Mouse (Mus musculus): ENCODE data around the gene Sst. TPM values are rescaled to one million over a fixed set of nuclear protein-coding genes. Genes with fewer than 3 reads are reported as not detected.
A peak's percentile ranks its signal among the peaks of the same experiment; 100 is the strongest.
"Not testable (repeated sequence)": the region's sequence is repeated elsewhere in the genome, so short reads cannot be mapped to it uniquely, and the experiment has no call there.

Gene Sst
- polyA plus RNA-seq, 1 experiment from 2014 or later: 1.5 TPM

GRCm38 (mm10) chr16:23919418-23919817 is 28.7 kb upstream of the Sst start:
- no peaks in the 10 kb centered on the region for H3K9me3 ChIP-seq (replicated peaks; ENCODE audit: control insufficient read depth, low read length)
- no peak overlapping the region for H3K4me2 ChIP-seq
- H3K4me3 ChIP-seq (ENCODE audit: low read depth, low read length): no peak overlapping the region
- no peak overlapping the region for H3K9ac ChIP-seq (ENCODE audit: low read depth, low read length)
- no peaks in the 10 kb centered on the region for H3K27me3 ChIP-seq (ENCODE audit: control insufficient read depth, insufficient read depth, low read length)
- no peak overlapping the region for H3K27ac ChIP-seq (ENCODE audit: low read depth, low read length)
- 73% methylated on average over 2 of the region's 2 CpGs for WGBS (ENCODE audit: insufficient replicate concordance)
- ATAC-seq (replicated peaks; ENCODE audit: insufficient number of reproducible peaks, low FRiP score, low TSS enrichment): no peak
- H3K36me3 ChIP-seq (ENCODE audit: control insufficient read depth, insufficient read depth, low read length): no peaks in the 10 kb centered on the region
- H3K4me1 ChIP-seq (ENCODE audit: control insufficient read depth, insufficient read depth, low read length): no peaks in the 10 kb centered on the region

- H3K27ac ChIP-seq (ENCODE audit: low read depth, low read length): no peak overlapping the region
- no peak overlapping the region for H3K4me3 ChIP-seq (ENCODE audit: low read depth, low read length)
- H3K36me3 ChIP-seq (ENCODE audit: control insufficient read depth, insufficient read depth, low read length): no peaks in the 10 kb centered on the region
- ATAC-seq (replicated peaks; ENCODE audit: insufficient number of reproducible peaks, low FRiP score, low TSS enrichment): no peak
- H3K4me2 ChIP-seq: no peak overlapping the region; the same call in 1 of the 2 replicates
- 38% methylated on average over 3 of the region's 3 CpGs for WGBS (ENCODE audit: insufficient replicate concordance)
- no peaks in the 10 kb centered on the region; the same call in 1 of the 2 replicates for H3K9me3 ChIP-seq (replicated peaks; ENCODE audit: control insufficient read depth, low read length)
- H3K9ac ChIP-seq (ENCODE audit: low read depth, low read length): no peak overlapping the region
- no peaks in the 10 kb centered on the region for H3K4me1 ChIP-seq (ENCODE audit: control insufficient read depth, insufficient read depth, low read length)
- H3K27me3 ChIP-seq (ENCODE audit: control insufficient read depth, insufficient read depth, low read length): no peaks in the 10 kb centered on the region
Observed at GRCm38 (mm10) chr16:23913401-23913800, 22.6 kb upstream of the Sst start.

- H3K4me3 ChIP-seq (ENCODE audit: low read depth, low read length): no peak overlapping the region
- WGBS (ENCODE audit: insufficient replicate concordance): 73% methylated on average over 13 of the region's 13 CpGs
- no peak overlapping the region for H3K27ac ChIP-seq (ENCODE audit: low read depth, low read length)
- H3K9me3 ChIP-seq (replicated peaks; ENCODE audit: control insufficient read depth, low read length): no peaks in the 10 kb centered on the region; the same call in 1 of the 2 replicates
- ATAC-seq (replicated peaks; ENCODE audit: insufficient number of reproducible peaks, low FRiP score, low TSS enrichment): no peak
- H3K4me2 ChIP-seq: no peak overlapping the region
- H3K27me3 ChIP-seq (ENCODE audit: control insufficient read depth, insufficient read depth, low read length): no peaks in the 10 kb centered on the region
- no peak overlapping the region for H3K9ac ChIP-seq (ENCODE audit: low read depth, low read length)
- H3K4me1 ChIP-seq (ENCODE audit: control insufficient read depth, insufficient read depth, low read length): no peaks in the 10 kb centered on the region
- H3K36me3 ChIP-seq (ENCODE audit: control insufficient read depth, insufficient read depth, low read length): no peaks in the 10 kb centered on the region
Observed at GRCm38 (mm10) chr16:23912741-23913140, 22.0 kb upstream of the Sst start.

GRCm38 (mm10) chr16:23909015-23909354 is 18.2 kb upstream of the Sst start:
- not testable (repeated sequence) for H3K9ac ChIP-seq (ENCODE audit: low read depth, low read length); H3K4me1 ChIP-seq (ENCODE audit: control insufficient read depth, insufficient read depth, low read length); ATAC-seq (replicated peaks; ENCODE audit: insufficient number of reproducible peaks, low FRiP score, low TSS enrichment); H3K27me3 ChIP-seq (ENCODE audit: control insufficient read depth, insufficient read depth, low read length); H3K4me3 ChIP-seq (ENCODE audit: low read depth, low read length); H3K4me2 ChIP-seq; H3K36me3 ChIP-seq (ENCODE audit: control insufficient read depth, insufficient read depth, low read length); H3K27ac ChIP-seq (ENCODE audit: low read depth, low read length); H3K9me3 ChIP-seq (replicated peaks; ENCODE audit: control insufficient read depth, low read length)
- WGBS (ENCODE audit: insufficient replicate concordance): 77% methylated on average over 3 of the region's 3 CpGs

- H3K36me3 ChIP-seq (ENCODE audit: control insufficient read depth, insufficient read depth, low read length); H3K27me3 ChIP-seq (ENCODE audit: control insufficient read depth, insufficient read depth, low read length); ATAC-seq (replicated peaks; ENCODE audit: insufficient number of reproducible peaks, low FRiP score, low TSS enrichment); H3K9ac ChIP-seq (ENCODE audit: low read depth, low read length); H3K4me3 ChIP-seq (ENCODE audit: low read depth, low read length); H3K9me3 ChIP-seq (replicated peaks; ENCODE audit: control insufficient read depth, low read length); H3K27ac ChIP-seq (ENCODE audit: low read depth, low read length); H3K4me1 ChIP-seq (ENCODE audit: control insufficient read depth, insufficient read depth, low read length); H3K4me2 ChIP-seq: not testable (repeated sequence)
- 84% methylated on average over 9 of the region's 9 CpGs for WGBS (ENCODE audit: insufficient replicate concordance)
Observed at GRCm38 (mm10) chr16:23908076-23909014, 17.6 kb upstream of the Sst start.

GRCm38 (mm10) chr16:23906586-23906985 is 15.8 kb upstream of the Sst start:
- H3K9ac ChIP-seq (ENCODE audit: low read depth, low read length); H3K27ac ChIP-seq (ENCODE audit: low read depth, low read length); H3K4me2 ChIP-seq; H3K27me3 ChIP-seq (ENCODE audit: control insufficient read depth, insufficient read depth, low read length); H3K4me1 ChIP-seq (ENCODE audit: control insufficient read depth, insufficient read depth, low read length); H3K9me3 ChIP-seq (replicated peaks; ENCODE audit: control insufficient read depth, low read length); ATAC-seq (replicated peaks; ENCODE audit: insufficient number of reproducible peaks, low FRiP score, low TSS enrichment); H3K4me3 ChIP-seq (ENCODE audit: low read depth, low read length); H3K36me3 ChIP-seq (ENCODE audit: control insufficient read depth, insufficient read depth, low read length): not testable (repeated sequence)
- WGBS (ENCODE audit: insufficient replicate concordance): 73% methylated on average over 3 of the region's 3 CpGs

- Histone ChIP-seq H3K36me3 (ENCODE audit: control insufficient read depth, insufficient read depth, low read length) (no peaks in the 10 kb centered on the region), H3K9me3 (replicated peaks; ENCODE audit: control insufficient read depth, low read length) (no peaks in the 10 kb centered on the region), H3K4me2 (no peak overlapping the region), H3K9ac (ENCODE audit: low read depth, low read length) (no peak overlapping the region), H3K4me3 (ENCODE audit: low read depth, low read length) (no peak overlapping the region), H3K27me3 (ENCODE audit: control insufficient read depth, insufficient read depth, low read length) (peaks cover 9% of the 10 kb centered on the region), H3K4me1 (ENCODE audit: control insufficient read depth, insufficient read depth, low read length) (peaks cover 3% of the 10 kb centered on the region; the same call in 1 of the 2 replicates), H3K27ac (ENCODE audit: low read depth, low read length) (no peak overlapping the region)
- 86% methylated on average over 7 of the region's 7 CpGs for WGBS (ENCODE audit: insufficient replicate concordance)
- no peak for ATAC-seq (replicated peaks; ENCODE audit: insufficient number of reproducible peaks, low FRiP score, low TSS enrichment)
Observed at GRCm38 (mm10) chr16:23901411-23901810, 10.7 kb upstream of the Sst start.

- no peak for ATAC-seq (replicated peaks; ENCODE audit: insufficient number of reproducible peaks, low FRiP score, low TSS enrichment)
- H3K9ac ChIP-seq (ENCODE audit: low read depth, low read length): no peak overlapping the region
- H3K4me3 ChIP-seq (ENCODE audit: low read depth, low read length): no peak overlapping the region
- peaks cover 3% of the 10 kb centered on the region; the same call in 1 of the 2 replicates for H3K4me1 ChIP-seq (ENCODE audit: control insufficient read depth, insufficient read depth, low read length)
- H3K27ac ChIP-seq (ENCODE audit: low read depth, low read length): no peak overlapping the region
- no peak overlapping the region for H3K4me2 ChIP-seq
- WGBS (ENCODE audit: insufficient replicate concordance): 62% methylated on average over 4 of the region's 4 CpGs
- peaks cover 9% of the 10 kb centered on the region for H3K27me3 ChIP-seq (ENCODE audit: control insufficient read depth, insufficient read depth, low read length)
- H3K9me3 ChIP-seq (replicated peaks; ENCODE audit: control insufficient read depth, low read length): no peaks in the 10 kb centered on the region
- H3K36me3 ChIP-seq (ENCODE audit: control insufficient read depth, insufficient read depth, low read length): no peaks in the 10 kb centered on the region
Observed at GRCm38 (mm10) chr16:23900061-23900460, 9.3 kb upstream of the Sst start.

- no peaks in the 10 kb centered on the region for H3K36me3 ChIP-seq (ENCODE audit: control insufficient read depth, insufficient read depth, low read length)
- 13% methylated on average over 12 of the region's 12 CpGs for WGBS (ENCODE audit: insufficient replicate concordance)
- peaks cover 9% of the 10 kb centered on the region for H3K27me3 ChIP-seq (ENCODE audit: control insufficient read depth, insufficient read depth, low read length)
- no peak for ATAC-seq (replicated peaks; ENCODE audit: insufficient number of reproducible peaks, low FRiP score, low TSS enrichment)
- no peak overlapping the region for H3K27ac ChIP-seq (ENCODE audit: low read depth, low read length)
- H3K9me3 ChIP-seq (replicated peaks; ENCODE audit: control insufficient read depth, low read length): no peaks in the 10 kb centered on the region
- H3K4me1 ChIP-seq (ENCODE audit: control insufficient read depth, insufficient read depth, low read length): peaks cover 3% of the 10 kb centered on the region; the same call in 1 of the 2 replicates
- H3K4me2 ChIP-seq: peak overlapping the region; percentile 60
- no peak overlapping the region for H3K4me3 ChIP-seq (ENCODE audit: low read depth, low read length)
- H3K9ac ChIP-seq (ENCODE audit: low read depth, low read length): no peak overlapping the region
Observed at GRCm38 (mm10) chr16:23898840-23899239, 8.1 kb upstream of the Sst start.

Data from heart, embryonic 11.5 days (tissue).